Mouse (Mus musculus) ovary, postnatal 14 days (tissue): ENCODE results near the gene Osbpl11.
"Not testable (repeated sequence)": the region's sequence is repeated elsewhere in the genome, so short reads cannot be mapped to it uniquely, and the experiment has no call there.

Experiments used
- DNase-seq: peaks from one replicate; pipeline ENCODE4 v3.0.0; 2022; ENCODE audit warnings: low spot score

Osbpl11 gene

GRCm38 (mm10) chr16:33177722-33178121, 7.1 kb upstream of the Osbpl11 start:
- no peak for DNase-seq

DNA sequence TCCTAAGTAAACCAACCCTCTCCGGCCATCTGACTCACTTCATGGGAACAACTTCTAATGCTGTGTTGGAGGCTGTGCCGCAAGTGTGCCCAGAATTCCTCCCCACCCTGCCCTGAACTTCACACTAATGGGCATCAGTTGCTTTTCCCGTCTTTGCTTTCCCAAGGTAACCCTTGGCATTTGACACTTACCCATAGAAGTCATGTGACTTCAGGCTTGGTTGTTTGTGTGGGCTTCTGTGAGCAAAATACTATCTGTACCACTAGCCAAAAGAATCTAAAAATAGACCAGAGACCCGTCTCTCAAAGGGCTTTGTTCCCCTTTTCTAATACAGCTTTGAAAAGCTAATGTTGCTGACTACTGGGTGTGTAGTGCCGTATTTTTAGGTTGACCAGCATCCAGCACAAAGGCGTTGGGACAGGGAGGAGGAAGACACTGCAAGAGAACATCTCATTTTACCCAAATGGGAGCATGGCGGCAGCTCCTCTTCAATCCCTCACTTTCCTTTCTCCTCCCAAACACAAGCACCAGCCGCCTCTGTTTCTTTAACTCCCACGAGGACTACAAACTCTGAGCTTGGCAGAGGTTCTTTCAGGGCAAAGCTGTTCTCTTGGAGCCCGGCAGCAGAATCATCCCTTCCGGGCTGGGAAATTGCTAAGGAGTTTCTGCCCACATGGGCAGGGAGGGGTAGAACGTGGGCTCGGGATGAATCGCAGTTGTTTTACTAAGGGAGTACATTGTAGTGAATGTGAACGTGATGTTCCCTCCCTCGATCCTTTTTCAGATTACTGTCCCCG, 6.4 kb upstream of the Osbpl11 start:
- peak; percentile 36 for DNase-seq

- DNase-seq: not testable (repeated sequence)
Measured at GRCm38 (mm10) chr16:33179222-33179621, 5.6 kb upstream of the Osbpl11 start.

DNA sequence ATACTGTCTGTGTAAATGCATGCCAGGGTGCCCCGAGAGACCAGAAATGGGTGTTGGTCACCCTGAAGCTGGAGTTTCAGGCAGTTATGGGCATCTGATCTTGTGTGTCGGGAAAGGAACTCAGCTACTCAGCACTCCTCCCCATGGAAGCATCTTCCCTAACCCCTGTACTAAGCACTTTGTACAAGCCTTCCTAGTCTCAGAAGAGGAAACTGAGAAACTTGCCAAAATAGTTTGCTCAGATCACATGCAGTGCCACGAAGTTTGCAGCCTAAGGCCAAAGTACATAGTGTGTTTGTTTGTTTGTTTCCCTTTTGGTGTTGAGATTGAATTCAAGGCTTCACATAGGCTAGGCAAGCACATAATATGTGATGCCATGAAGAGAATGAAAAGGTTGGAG, 5.0 kb upstream of the Osbpl11 start:
- no peak for DNase-seq

GRCm38 (mm10) chr16:33180793-33181192, 4.1 kb upstream of the Osbpl11 start:
- DNase-seq: no peak

DNA sequence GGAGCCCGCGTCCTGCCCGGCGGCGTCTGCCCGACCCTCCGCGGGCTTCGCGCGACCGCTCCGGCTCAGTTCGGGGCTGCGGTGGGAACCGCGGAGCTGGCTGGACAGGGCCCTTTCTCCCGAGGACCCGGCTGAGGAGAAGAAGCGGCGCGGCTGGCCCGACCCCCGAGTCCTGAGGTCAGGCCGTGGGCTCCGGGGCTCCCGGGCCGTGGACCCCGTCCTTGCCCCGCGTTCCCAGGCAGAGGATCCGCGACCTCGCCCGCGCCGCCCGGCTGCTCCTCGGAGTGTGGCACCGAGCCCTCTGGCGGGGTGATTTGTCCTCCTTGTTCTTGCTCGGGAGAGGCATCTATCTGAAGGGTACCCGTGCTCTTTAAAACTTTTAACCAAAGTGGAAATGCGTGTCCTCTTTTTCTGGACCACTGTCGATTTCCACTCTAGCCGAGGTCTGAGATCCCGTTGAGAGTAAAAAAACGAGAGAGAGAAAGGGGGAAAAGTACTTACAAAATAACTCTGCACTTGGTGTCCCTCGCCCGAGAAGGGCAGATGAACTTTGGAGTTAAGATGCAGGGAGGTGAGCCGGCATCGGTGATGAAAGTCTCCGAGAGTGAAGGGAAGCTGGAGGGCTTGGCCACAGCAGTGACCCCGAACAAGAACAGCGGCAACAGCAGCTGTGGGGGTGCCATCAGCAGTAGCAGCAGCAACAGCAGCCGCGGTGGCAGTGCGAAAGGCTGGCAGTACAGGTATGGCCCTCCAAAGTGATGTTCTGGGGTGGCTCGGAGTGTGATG, 583 bp downstream of the Osbpl11 start:
- DNase-seq: peak; percentile 46

GRCm38 (mm10) chr16:33186134-33186533, 1.3 kb downstream of the Osbpl11 start:
- DNase-seq: no peak

- DNase-seq: no peak
Measured at GRCm38 (mm10) chr16:33188076-33188475, 3.2 kb downstream of the Osbpl11 start.

- no peak for DNase-seq
Measured at GRCm38 (mm10) chr16:33191671-33192091, 6.8 kb downstream of the Osbpl11 start.

DNA sequence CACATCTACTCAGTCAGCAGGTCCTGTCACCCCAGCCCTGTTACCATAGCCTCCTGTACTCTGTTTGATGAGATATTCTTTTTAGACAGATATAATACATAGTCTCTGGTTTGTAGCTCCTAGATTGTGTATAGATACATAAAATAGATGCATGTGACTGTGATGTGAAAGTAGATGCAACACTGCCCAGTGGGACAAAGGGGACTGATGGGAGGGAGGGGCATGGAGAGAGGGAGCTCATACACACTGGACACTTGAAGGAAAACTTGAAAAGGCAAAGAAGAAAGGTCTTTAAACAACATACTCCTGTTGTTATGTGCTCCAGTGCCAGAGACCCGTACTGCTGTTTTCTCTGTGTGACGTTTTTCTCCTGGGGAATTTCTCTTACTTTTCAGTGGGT, 7.4 kb downstream of the Osbpl11 start:
- DNase-seq: no peak

DNA sequence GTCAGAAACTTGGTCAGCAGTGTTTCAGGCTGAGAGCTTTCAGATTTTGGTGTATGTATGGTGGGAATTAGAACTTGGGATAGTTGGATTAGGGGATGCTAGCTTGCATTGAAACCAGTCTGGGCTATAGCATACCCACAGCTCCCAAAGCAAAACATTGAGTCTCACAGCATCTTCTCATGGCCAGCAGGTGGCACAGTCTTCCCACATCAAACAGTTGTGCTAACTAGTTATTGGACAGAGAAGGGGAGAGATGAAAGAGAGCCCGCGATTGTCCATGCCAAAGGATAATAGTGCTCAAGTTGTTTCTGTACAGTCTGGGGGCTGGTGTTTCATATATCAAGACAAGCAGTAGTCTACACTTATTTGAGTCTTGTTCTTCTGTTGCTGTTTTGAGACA, 8.8 kb downstream of the Osbpl11 start:
- DNase-seq: no peak

GRCm38 (mm10) chr16:33195686-33196313, 10.9 kb downstream of the Osbpl11 start:
- DNase-seq: no peak

GRCm38 (mm10) chr16:33196578-33196977, 11.7 kb downstream of the Osbpl11 start:
- no peak for DNase-seq

DNA sequence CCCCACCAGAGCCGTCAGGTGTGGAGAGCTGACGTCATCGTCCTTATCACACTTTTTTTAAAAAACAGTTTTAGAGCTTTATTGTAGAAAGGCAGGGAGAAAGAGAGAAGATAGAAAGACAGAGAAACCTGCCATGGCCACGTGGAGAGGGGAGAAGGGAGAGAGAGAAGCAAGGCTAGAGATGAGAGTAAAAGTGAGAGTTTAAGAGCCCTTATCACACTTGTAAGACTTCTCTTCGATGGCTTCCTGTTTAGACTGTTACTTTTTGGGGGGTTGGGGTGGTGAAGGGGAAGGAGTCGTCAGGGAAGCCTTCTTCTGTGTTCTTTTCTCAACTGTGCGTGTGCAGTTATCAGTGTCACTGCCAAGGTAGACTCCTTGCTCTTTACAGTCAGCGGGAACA, 15.7 kb downstream of the Osbpl11 start:
- DNase-seq: no peak

DNA sequence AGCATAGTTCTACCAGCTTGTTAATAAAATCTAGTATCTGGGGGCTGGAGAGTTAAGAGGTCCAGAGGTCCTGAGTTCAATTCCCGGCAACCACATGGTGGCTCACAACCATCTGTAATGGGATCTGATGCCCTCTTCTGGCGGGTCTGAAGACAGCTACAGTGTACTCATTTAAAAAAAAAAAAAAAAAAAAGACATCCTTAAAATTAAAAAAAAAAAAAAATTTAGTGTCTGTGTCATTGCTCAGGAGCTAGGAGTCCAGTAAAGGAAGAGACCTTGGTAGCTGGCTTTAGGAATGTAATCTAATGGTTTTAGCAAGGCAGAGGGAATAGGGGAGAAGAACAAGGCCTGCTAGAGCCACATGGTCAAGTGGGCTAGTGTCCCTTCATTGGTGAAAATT, 25.9 kb downstream of the Osbpl11 start:
- DNase-seq: no peak

DNA sequence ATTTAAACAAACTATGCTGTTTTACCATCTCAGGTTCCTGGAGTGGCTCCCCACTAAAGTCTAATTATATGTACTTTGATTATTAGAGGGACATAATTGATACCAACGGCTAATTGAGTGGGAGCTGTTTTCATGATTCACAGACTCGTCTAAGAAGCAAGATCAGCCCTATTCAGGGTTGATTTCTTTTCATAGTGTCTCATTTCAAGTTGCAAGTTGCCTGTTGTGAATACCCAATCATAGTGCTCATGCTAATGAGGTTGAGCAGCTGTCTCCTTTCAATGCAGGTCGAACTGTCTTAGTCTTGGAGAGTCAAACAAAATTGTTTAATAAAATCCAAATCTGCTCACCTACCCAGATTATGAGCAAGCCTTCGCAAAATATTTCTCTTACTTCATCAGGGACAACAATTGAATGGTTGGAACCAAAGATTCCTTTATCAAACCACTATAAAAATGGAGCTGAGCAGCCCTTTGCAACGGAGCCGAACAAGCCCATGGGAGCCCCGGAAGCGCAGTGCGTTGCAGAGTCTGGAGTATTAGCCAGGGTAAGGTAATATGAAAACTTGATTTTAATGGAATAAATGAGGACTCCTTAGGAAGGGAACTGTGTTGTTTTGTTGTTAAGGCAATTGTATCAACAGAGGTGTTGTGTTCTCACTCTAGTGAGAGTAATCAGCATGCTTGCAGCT, 31.6 kb downstream of the Osbpl11 start:
- no peak for DNase-seq

- DNase-seq: not testable (repeated sequence)
Measured at GRCm38 (mm10) chr16:33217553-33218085, 32.7 kb downstream of the Osbpl11 start.

DNA sequence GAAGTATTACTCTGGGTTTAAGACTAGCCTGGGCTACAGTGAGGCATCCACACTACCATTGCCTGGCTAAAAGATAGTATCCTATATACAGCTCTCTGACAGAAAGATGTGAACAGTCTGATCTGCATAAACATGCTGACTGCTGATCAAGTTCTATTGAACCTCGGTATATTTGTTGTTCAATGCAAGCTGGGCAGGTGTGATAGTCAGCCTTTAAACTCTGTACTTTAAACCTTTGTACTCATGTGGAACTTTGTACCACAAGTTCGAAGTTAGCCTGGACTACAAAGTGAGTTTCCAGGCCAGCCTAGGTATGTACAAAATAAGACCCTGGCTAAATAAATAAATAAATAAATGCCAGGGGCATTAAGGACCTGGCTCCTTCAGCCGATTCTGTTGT, 37.6 kb downstream of the Osbpl11 start:
- no peak for DNase-seq

DNA sequence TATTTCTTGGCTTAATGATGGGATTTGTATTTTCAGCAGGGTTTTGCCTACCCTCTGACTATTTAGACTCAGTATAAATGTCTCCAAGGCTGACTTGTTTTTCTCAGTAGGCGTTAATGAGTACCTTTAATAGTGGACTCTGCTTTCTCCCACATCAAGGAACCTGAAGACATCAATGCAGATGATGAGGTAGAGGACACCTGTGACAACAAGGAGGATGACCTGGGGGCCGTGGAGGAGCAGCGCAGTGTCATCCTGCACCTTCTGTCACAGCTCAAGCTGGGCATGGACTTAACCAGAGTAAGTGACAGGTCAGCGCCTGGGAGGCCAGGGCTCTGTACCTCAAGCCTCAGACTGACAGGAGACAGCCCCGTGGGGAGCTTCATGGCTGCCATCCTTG, 39.5 kb downstream of the Osbpl11 start:
- DNase-seq: no peak

GRCm38 (mm10) chr16:33234128-33234527, 49.3 kb downstream of the Osbpl11 start:
- DNase-seq: no peak

DNA sequence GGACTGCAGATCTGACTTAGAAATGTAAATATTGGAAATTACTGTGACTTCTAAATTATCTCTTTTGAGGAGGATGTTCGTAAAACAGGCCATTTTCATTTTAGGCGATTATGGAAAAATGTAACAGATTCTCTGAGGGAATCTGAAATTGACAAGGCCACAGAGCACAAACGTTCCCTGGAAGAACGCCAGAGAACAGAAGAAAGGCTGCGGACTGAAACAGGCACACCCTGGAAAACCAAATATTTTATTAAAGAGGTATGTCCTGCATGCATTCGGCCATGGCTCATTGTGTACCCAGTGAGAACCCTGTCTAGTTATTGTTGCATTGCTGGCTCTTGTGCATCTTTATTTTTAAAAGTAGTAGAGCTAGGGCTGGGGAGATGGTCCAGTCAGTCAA, 51.3 kb downstream of the Osbpl11 start:
- DNase-seq: no peak

DNA sequence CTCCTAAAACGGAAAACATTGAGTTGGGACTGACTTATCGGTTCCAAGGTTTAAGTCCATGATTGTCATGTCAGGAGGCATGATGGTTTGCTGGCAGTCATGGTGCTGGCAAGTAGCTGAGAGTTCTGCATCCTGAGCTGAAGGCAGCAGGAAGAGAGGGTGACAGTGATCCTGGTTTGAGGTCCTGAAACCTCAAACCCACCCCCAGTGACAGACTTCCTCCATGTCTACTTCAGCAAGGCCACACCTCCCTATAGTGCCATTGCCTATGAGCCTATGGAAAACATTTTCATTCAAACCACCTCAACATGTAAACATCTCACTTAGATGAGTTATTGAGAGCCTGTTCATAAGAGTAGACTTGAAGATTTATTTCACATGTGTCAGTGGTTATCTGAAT, 54.4 kb downstream of the Osbpl11 start:
- no peak for DNase-seq
